Mouse (Mus musculus): ENCODE data around the gene Gm20388.

- TF ChIP-seq CHD2 (IDR thresholded peaks at IDR 0.05; ENCODE audit: low read depth, low read length) (no peak), ZNF384 (IDR thresholded peaks at IDR 0.05; ENCODE audit: low read depth, low read length) (no peak), MAFK (IDR thresholded peaks at IDR 0.05; ENCODE audit: insufficient read depth, low read depth, low read length) (no peak), ZC3H11A (IDR thresholded peaks at IDR 0.05; ENCODE audit: borderline replicate concordance, low read depth, low read length) (no peak), HCFC1 (IDR thresholded peaks at IDR 0.05; ENCODE audit: borderline replicate concordance, insufficient read depth, low read length) (no peak)
Measured at GRCm38 (mm10) chr8:120607460-120607859, 696.8 kb downstream of the Gm20388 start.
